In the genomic region with DNA sequence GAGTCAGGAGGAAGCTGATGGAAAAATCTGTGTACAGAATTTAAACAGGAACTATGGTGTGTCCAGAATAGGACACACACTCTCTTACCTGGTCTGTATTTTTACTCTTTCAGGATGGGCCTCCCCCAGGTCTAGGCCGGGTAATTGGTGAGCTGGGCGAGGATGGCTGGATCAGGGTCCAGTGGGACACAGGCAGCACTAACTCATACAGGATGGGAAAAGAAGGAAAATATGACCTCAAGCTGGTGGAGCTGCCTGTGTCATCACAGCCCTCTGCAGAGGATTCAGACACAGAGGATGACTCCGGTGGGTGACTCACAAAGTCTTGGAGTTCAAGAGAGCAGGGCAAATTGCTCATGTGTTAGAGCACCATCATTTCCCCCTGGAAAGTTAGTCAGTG, we compare ENCODE assay signal across 19 mouse cellular contexts.
DNase-seq lines count a peak whose midpoint lies in the region; ATAC-seq and TF ChIP-seq lines count a peak whose summit lies in the region.
"Had no signal": no experiment of that assay in that cellular context is flagged by ENCODE, and none has a peak within 500 bp of the region (broad histone marks: within the 10 kb centered on the region; RNA-seq: fewer than 3 reads in every experiment).

No protein-coding gene starts in this region.

- DNase-seq in adrenal gland, adult 2 months: peak; percentile 49
- DNase-seq in adrenal gland, postnatal 10 days: no peak
- DNase-seq in Patski (ENCODE audit: low read depth, low spot score): peak; percentile 9
- DNase-seq in cerebellum, postnatal 14 days: no peak
- DNase-seq: adrenal gland, adult 8-10 months; adrenal gland, postnatal 25 days; cerebellum, adult 11 months; cerebellum, adult 18-20 months; cerebellum, adult 8-10 months; cerebellum, adult 9-11 months; cerebellum, postnatal 25 days; forebrain, postnatal 0 days had no signal

- TF ChIP-seq CTCF in intestine, postnatal 0 days (IDR thresholded peaks at IDR 0.05; ENCODE audit: low read depth): no peak
- TF ChIP-seq CTCF in Patski (IDR thresholded peaks at IDR 0.05): no peak

- H3K36me3 ChIP-seq in intestine, postnatal 0 days (ENCODE audit: control insufficient read depth, insufficient read depth): peaks cover 24% of the 10 kb centered on the region
- H3K36me3 ChIP-seq in intestine, embryonic 16.5 days (ENCODE audit: control insufficient read depth, insufficient read depth, low read length): no peaks in the 10 kb centered on the region
- H3K36me3 ChIP-seq in midbrain, embryonic 13.5 days: peaks cover 58% of the 10 kb centered on the region

- CTCF ChIA-PET in Patski (lab: Charles Lee): no interaction called here

- 93% methylated on average over 3 of the region's 3 CpGs for WGBS in intestine, postnatal 0 days
- 94% methylated on average over 3 of the region's 3 CpGs for WGBS in intestine, embryonic 16.5 days
- WGBS in midbrain, embryonic 13.5 days: 99% methylated on average over 3 of the region's 3 CpGs

- H3K4me3 ChIP-seq in intestine, postnatal 0 days (ENCODE audit: low read depth, low read length): no peak overlapping the region
- H3K4me3 ChIP-seq in intestine, embryonic 16.5 days (ENCODE audit: low read length): no peak overlapping the region
- H3K4me3 ChIP-seq in midbrain, embryonic 13.5 days (replicated peaks): no peak overlapping the region
- H3K4me3 ChIP-seq: embryonic facial prominence, embryonic 10.5 days; embryonic facial prominence, embryonic 12.5 days; forebrain, embryonic 13.5 days; forebrain, embryonic 15.5 days had no signal

- POLR2A ChIA-PET in Patski (lab: Charles Lee): no interaction called here

- no peak overlapping the region for H3K9ac ChIP-seq in intestine, postnatal 0 days (ENCODE audit: low read depth, low read length)
- H3K9ac ChIP-seq in intestine, embryonic 16.5 days (ENCODE audit: low read depth, low read length): no peak overlapping the region
- H3K9ac ChIP-seq in midbrain, embryonic 13.5 days (replicated peaks): no peak overlapping the region
- H3K9ac ChIP-seq: embryonic facial prominence, embryonic 12.5 days; forebrain, embryonic 13.5 days; forebrain, embryonic 15.5 days; forebrain, postnatal 0 days had no signal

- no peaks in the 10 kb centered on the region for H3K4me1 ChIP-seq in intestine, postnatal 0 days (replicated peaks; ENCODE audit: control insufficient read depth, insufficient read depth, low read length)
- no peaks in the 10 kb centered on the region for H3K4me1 ChIP-seq in intestine, embryonic 16.5 days (ENCODE audit: control insufficient read depth, insufficient read depth, low read length)
- no peaks in the 10 kb centered on the region for H3K4me1 ChIP-seq in midbrain, embryonic 13.5 days (replicated peaks)
- H3K4me1 ChIP-seq: embryonic facial prominence, embryonic 10.5 days; embryonic facial prominence, embryonic 12.5 days; forebrain, embryonic 13.5 days; forebrain, embryonic 15.5 days had no signal

- in situ Hi-C loops in Patski (cut with MboI; ENCODE audit: low pct_unique_long_range_greater_than_20kb): no loop called here

- no peaks in the 10 kb centered on the region for H3K9me3 ChIP-seq in intestine, postnatal 0 days (ENCODE audit: control insufficient read depth)
- H3K9me3 ChIP-seq in intestine, embryonic 16.5 days (ENCODE audit: control insufficient read depth, low read length): no peaks in the 10 kb centered on the region
- H3K9me3 ChIP-seq in midbrain, embryonic 13.5 days: no peaks in the 10 kb centered on the region
- H3K9me3 ChIP-seq: embryonic facial prominence, embryonic 10.5 days; embryonic facial prominence, embryonic 12.5 days; forebrain, embryonic 13.5 days; forebrain, embryonic 15.5 days had no signal

- ATAC-seq in intestine, postnatal 0 days: peak; percentile 62
- no peak for ATAC-seq in intestine, embryonic 16.5 days
- ATAC-seq in Patski: peak; percentile 71
- ATAC-seq in midbrain, embryonic 13.5 days: no peak
- ATAC-seq: forebrain, embryonic 13.5 days; forebrain, embryonic 15.5 days; forebrain, postnatal 0 days had no signal

- H3K27me3 ChIP-seq in intestine, postnatal 0 days (replicated peaks; ENCODE audit: control insufficient read depth, insufficient read depth, low read length): no peaks in the 10 kb centered on the region
- H3K27me3 ChIP-seq in intestine, embryonic 16.5 days (replicated peaks; ENCODE audit: control insufficient read depth, insufficient read depth, low read length): no peaks in the 10 kb centered on the region
- no peaks in the 10 kb centered on the region for H3K27me3 ChIP-seq in Patski
- no peaks in the 10 kb centered on the region for H3K27me3 ChIP-seq in midbrain, embryonic 13.5 days
- H3K27me3 ChIP-seq: embryonic facial prominence, embryonic 12.5 days; forebrain, embryonic 13.5 days; forebrain, embryonic 15.5 days had no signal

- 0 out of 2 replicates have a peak overlapping the region, but pooled peaks have one; percentile 9 for H3K27ac ChIP-seq in intestine, postnatal 0 days (ENCODE audit: low read depth, low read length)
- H3K27ac ChIP-seq in intestine, embryonic 16.5 days (ENCODE audit: low read length): no peak overlapping the region
- H3K27ac ChIP-seq in midbrain, embryonic 13.5 days: no peak overlapping the region
- H3K27ac ChIP-seq: embryonic facial prominence, embryonic 10.5 days; embryonic facial prominence, embryonic 12.5 days; forebrain, embryonic 13.5 days; forebrain, embryonic 15.5 days had no signal

- no peak overlapping the region for H3K4me2 ChIP-seq in intestine, postnatal 0 days (replicated peaks; ENCODE audit: low read depth)
- H3K4me2 ChIP-seq in intestine, embryonic 16.5 days (ENCODE audit: low read depth, low read length): no peak overlapping the region
- H3K4me2 ChIP-seq in midbrain, embryonic 13.5 days (replicated peaks): no peak overlapping the region
- H3K4me2 ChIP-seq: embryonic facial prominence, embryonic 12.5 days; forebrain, embryonic 13.5 days; forebrain, embryonic 15.5 days had no signal

Comparison
In these comparisons a context has a peak if more than half of its experiments do, and no peak if none do; other contexts are left out.
1. DNase-seq: peak in adrenal gland, adult 2 months (single experiment) and Patski (single experiment); none in adrenal gland, postnatal 10 days (single experiment) and cerebellum, postnatal 14 days (0 of 2).
2. ATAC-seq: peak in intestine, postnatal 0 days (single experiment) and Patski (single experiment); none in intestine, embryonic 16.5 days (single experiment) and midbrain, embryonic 13.5 days (single experiment).